Mouse (Mus musculus) stomach, embryonic 16.5 days (tissue): ENCODE results near the gene Soat1. TPM values are rescaled to one million over a fixed set of nuclear protein-coding genes. Genes with fewer than 3 reads are reported as not detected.

ENCODE experiments used
- ATAC-seq: fragments of 200-750 bp; cut with Nextera tagmentation; 2 replicates; pipeline ENCODE4 v1.8.0; 2017; ENCODE audit warnings: moderate number of reproducible peaks, moderate TSS enrichment; ENCODE audit not compliant: insufficient read depth, low FRiP score
- H3K27ac ChIP-seq: fragments of 300-500 bp; sonication (generic); 2 replicates; pipeline ENCODE4 v1.5.1; 2014; ENCODE audit warnings: low read length
- H3K27me3 ChIP-seq: fragments of 300-500 bp; sonication (generic); 2 replicates; pipeline ENCODE4 v1.6.1; 2014; ENCODE audit warnings: low read length, control low read depth, mixed read lengths; ENCODE audit not compliant: control insufficient read depth, insufficient read depth
- H3K36me3 ChIP-seq: fragments of 300-500 bp; sonication (generic); 2 replicates; pipeline ENCODE4 v1.6.1; 2014; ENCODE audit warnings: low read length; ENCODE audit not compliant: control insufficient read depth, insufficient read depth
- H3K4me1 ChIP-seq: fragments of 300-500 bp; sonication (generic); 2 replicates; pipeline ENCODE4 v1.6.1; 2014; ENCODE audit warnings: low read length, control low read depth, mixed read lengths; ENCODE audit not compliant: control insufficient read depth, insufficient read depth
- H3K4me2 ChIP-seq: fragments of 300-500 bp; sonication (generic); 2 replicates; pipeline ENCODE4 v1.6.1; 2014; ENCODE audit warnings: low read depth, low read length, mixed read lengths
- H3K4me3 ChIP-seq: fragments of 300-500 bp; sonication (generic); replicated peaks from 2 replicates; pipeline ENCODE4 v1.5.1; 2014; ENCODE audit warnings: mild to moderate bottlenecking, low read length
- H3K9ac ChIP-seq: fragments of 300-500 bp; sonication (generic); 2 replicates; pipeline ENCODE4 v1.6.1; 2014; ENCODE audit warnings: low read length
- H3K9me3 ChIP-seq: fragments of 300-500 bp; sonication (generic); replicated peaks from 2 replicates; pipeline ENCODE4 v1.6.1; 2016; ENCODE audit warnings: low read length, control low read depth; ENCODE audit not compliant: control insufficient read depth
- WGBS: fragments of 180-500 bp; shearing (Covaris S2); extraction: QIAGEN DNeasy Blood & Tissue Kit; methylation state at CpG from one replicate; pipeline ENCODE4 v1.1.7; 2014; 5-methylcytosine and 5-hydroxymethylcytosine counted together
- polyA plus RNA-seq: library from polyadenylated mRNA; unstranded; fragments of >200 nt; fragmentation: Nextera tagmentation; extraction: Ambion mirVana; gene quantifications from 2 replicates; pipeline ENCODE4 v1.2.1, GENCODE M21; 2015

The Soat1 gene
- polyA plus RNA-seq, 1 experiment from 2014 or later: 46.8 TPM

GRCm38 (mm10) chr1:156491226-156491796 lies 17.2 kb upstream of the Soat1 start:
- H3K27ac ChIP-seq: no peak overlapping the region
- no peaks in the 10 kb centered on the region for H3K4me1 ChIP-seq
- H3K27me3 ChIP-seq: no peaks in the 10 kb centered on the region
- H3K4me3 ChIP-seq: no peak overlapping the region
- no peaks in the 10 kb centered on the region for H3K36me3 ChIP-seq
- no peak for ATAC-seq
- H3K4me2 ChIP-seq: no peak overlapping the region
- no peak overlapping the region for H3K9ac ChIP-seq
- no peaks in the 10 kb centered on the region for H3K9me3 ChIP-seq
- 69% methylated on average over 4 of the region's 4 CpGs for WGBS

GRCm38 (mm10) chr1:156488031-156488430 lies 13.9 kb upstream of the Soat1 start:
- Histone ChIP-seq H3K9me3 (no peaks in the 10 kb centered on the region), H3K4me3 (no peak overlapping the region), H3K9ac (no peak overlapping the region), H3K4me1 (no peaks in the 10 kb centered on the region), H3K27ac (no peak overlapping the region), H3K27me3 (no peaks in the 10 kb centered on the region), H3K36me3 (no peaks in the 10 kb centered on the region), H3K4me2 (no peak overlapping the region)
- no peak for ATAC-seq
- WGBS: 61% methylated on average over 5 of the region's 5 CpGs

GRCm38 (mm10) chr1:156487498-156487897 lies 13.4 kb upstream of the Soat1 start:
- Histone ChIP-seq H3K36me3 (no peaks in the 10 kb centered on the region), H3K4me2 (no peak overlapping the region), H3K9me3 (no peaks in the 10 kb centered on the region), H3K27ac (no peak overlapping the region), H3K27me3 (no peaks in the 10 kb centered on the region), H3K4me3 (no peak overlapping the region), H3K4me1 (no peaks in the 10 kb centered on the region), H3K9ac (no peak overlapping the region)
- WGBS: 95% methylated on average over 7 of the region's 7 CpGs
- no peak for ATAC-seq

- Histone ChIP-seq H3K4me2 (no peak overlapping the region), H3K4me1 (no peaks in the 10 kb centered on the region), H3K4me3 (no peak overlapping the region), H3K9ac (no peak overlapping the region), H3K9me3 (no peaks in the 10 kb centered on the region), H3K36me3 (no peaks in the 10 kb centered on the region), H3K27ac (no peak overlapping the region), H3K27me3 (no peaks in the 10 kb centered on the region)
- no peak for ATAC-seq
- 91% methylated on average over 3 of the region's 3 CpGs for WGBS
These were observed 7.7 kb upstream of the Soat1 start for GRCm38 (mm10) chr1:156481826-156482225.

- H3K27ac ChIP-seq: no peak overlapping the region
- H3K9me3 ChIP-seq: no peaks in the 10 kb centered on the region
- no peak for ATAC-seq
- H3K9ac ChIP-seq: no peak overlapping the region
- H3K36me3 ChIP-seq: no peaks in the 10 kb centered on the region
- H3K27me3 ChIP-seq: no peaks in the 10 kb centered on the region
- no peak overlapping the region for H3K4me3 ChIP-seq
- peaks cover 8% of the 10 kb centered on the region for H3K4me1 ChIP-seq
- 54% methylated on average over 7 of the region's 7 CpGs for WGBS
- no peak overlapping the region for H3K4me2 ChIP-seq
These were observed 2.4 kb upstream of the Soat1 start for GRCm38 (mm10) chr1:156476535-156476934.

- Histone ChIP-seq H3K27me3 (no peaks in the 10 kb centered on the region), H3K9me3 (no peaks in the 10 kb centered on the region), H3K36me3 (no peaks in the 10 kb centered on the region), H3K4me3 (no peak overlapping the region), H3K27ac (no peak overlapping the region), H3K9ac (no peak overlapping the region), H3K4me1 (peaks cover 13% of the 10 kb centered on the region), H3K4me2 (no peak overlapping the region)
- ATAC-seq: no peak
- 55% methylated on average over 2 of the region's 2 CpGs for WGBS
These were observed 1.9 kb upstream of the Soat1 start for GRCm38 (mm10) chr1:156476016-156476415.

- Histone ChIP-seq H3K4me3 (no peak overlapping the region), H3K4me1 (peaks cover 15% of the 10 kb centered on the region), H3K27me3 (no peaks in the 10 kb centered on the region), H3K9me3 (no peaks in the 10 kb centered on the region), H3K36me3 (no peaks in the 10 kb centered on the region), H3K9ac (no peak overlapping the region), H3K27ac (no peak overlapping the region), H3K4me2 (no peak overlapping the region)
- 58% methylated on average over 3 of the region's 3 CpGs for WGBS
- ATAC-seq: no peak
These were observed 723 bp upstream of the Soat1 start for GRCm38 (mm10) chr1:156474854-156475253.

GRCm38 (mm10) chr1:156473003-156473402 lies 1.1 kb downstream of the Soat1 start:
- Histone ChIP-seq H3K36me3 (peaks cover 6% of the 10 kb centered on the region; the same call in 1 of the 2 replicates), H3K4me2 (peak overlapping the region; percentile 70), H3K27ac (peak overlapping the region; percentile 74), H3K4me1 (peaks cover 20% of the 10 kb centered on the region), H3K9me3 (peaks cover 5% of the 10 kb centered on the region; the same call in 1 of the 2 replicates), H3K4me3 (peak overlapping the region; percentile 79), H3K27me3 (no peaks in the 10 kb centered on the region), H3K9ac (peak overlapping the region; percentile 67)
- 3% methylated on average over 11 of the region's 11 CpGs for WGBS
- ATAC-seq: no peak

- peaks cover 20% of the 10 kb centered on the region for H3K4me1 ChIP-seq
- H3K27ac ChIP-seq: peak overlapping the region; percentile 78
- H3K36me3 ChIP-seq: peaks cover 6% of the 10 kb centered on the region; the same call in 1 of the 2 replicates
- H3K4me3 ChIP-seq: no peak overlapping the region
- H3K9ac ChIP-seq: no peak overlapping the region
- peaks cover 5% of the 10 kb centered on the region; the same call in 1 of the 2 replicates for H3K9me3 ChIP-seq
- no peaks in the 10 kb centered on the region for H3K27me3 ChIP-seq
- WGBS: 61% methylated on average over 7 of the region's 7 CpGs
- peak overlapping the region; percentile 70 for H3K4me2 ChIP-seq
- no peak for ATAC-seq
These were observed 2.2 kb downstream of the Soat1 start for GRCm38 (mm10) chr1:156471955-156472354.
